Mouse (Mus musculus): ENCODE results near the gene Plk5. TPM values are rescaled to one million over a fixed set of nuclear protein-coding genes. Genes with fewer than 3 reads are reported as not detected.

Gene Plk5
- polyA plus RNA-seq, 1 experiment = 145 TPM

- no peak overlapping the region for H3K4me3 ChIP-seq (replicated peaks; ENCODE audit: insufficient read depth, low read depth, low read length)
- TF ChIP-seq POLR2A (IDR thresholded peaks at IDR 0.05; ENCODE audit: borderline replicate concordance, insufficient read depth, low read length) = no peak
- no peak for TF ChIP-seq CTCF (IDR thresholded peaks at IDR 0.05; ENCODE audit: borderline replicate concordance, insufficient read depth, low read depth, low read length)
- no peak for DNase-seq
These were observed 26.5 kb downstream of the Plk5 start for GRCm38 (mm10) chr10:80382641-80383365.

GRCm38 (mm10) chr10:80383431-80383830 lies 27.2 kb downstream of the Plk5 start:
- TF ChIP-seq CTCF (IDR thresholded peaks at IDR 0.05; ENCODE audit: borderline replicate concordance, insufficient read depth, low read depth, low read length) = peak; percentile 54
- TF ChIP-seq POLR2A (IDR thresholded peaks at IDR 0.05; ENCODE audit: borderline replicate concordance, insufficient read depth, low read length) = no peak
- DNase-seq = no peak
- H3K27ac ChIP-seq (ENCODE audit: insufficient read depth, low read length) = no peak overlapping the region
- no peak overlapping the region for H3K4me3 ChIP-seq (replicated peaks; ENCODE audit: insufficient read depth, low read depth, low read length)
- H3K4me1 ChIP-seq (ENCODE audit: control insufficient read depth, insufficient read depth, low read length) = peaks cover 24% of the 10 kb centered on the region
- H3K27me3 ChIP-seq (ENCODE audit: control insufficient read depth, insufficient read depth, low read length) = no peaks in the 10 kb centered on the region
- WGBS = 43% methylated on average over 4 of the region's 4 CpGs

More at GRCm38 (mm10) chr10:80382641-80383365, 26.5 kb downstream of the Plk5 start:
- Histone ChIP-seq H3K27ac (ENCODE audit: insufficient read depth, low read length) (no peak overlapping the region), H3K4me1 (ENCODE audit: control insufficient read depth, insufficient read depth, low read length) (peaks cover 19% of the 10 kb centered on the region), H3K27me3 (ENCODE audit: control insufficient read depth, insufficient read depth, low read length) (no peaks in the 10 kb centered on the region)
- WGBS = 71% methylated on average over 7 of the region's 7 CpGs

- WGBS = 80% methylated on average over 4 of the region's 4 CpGs
- Histone ChIP-seq H3K4me1 (ENCODE audit: control insufficient read depth, insufficient read depth, low read length) (peaks cover 24% of the 10 kb centered on the region), H3K4me3 (replicated peaks; ENCODE audit: insufficient read depth, low read depth, low read length) (no peak overlapping the region), H3K27ac (ENCODE audit: insufficient read depth, low read length) (no peak overlapping the region), H3K27me3 (ENCODE audit: control insufficient read depth, insufficient read depth, low read length) (no peaks in the 10 kb centered on the region)
- TF ChIP-seq CTCF (IDR thresholded peaks at IDR 0.05; ENCODE audit: borderline replicate concordance, insufficient read depth, low read depth, low read length) (no peak), POLR2A (IDR thresholded peaks at IDR 0.05; ENCODE audit: borderline replicate concordance, insufficient read depth, low read length) (no peak)
- DNase-seq = no peak
These were observed 27.9 kb downstream of the Plk5 start for GRCm38 (mm10) chr10:80384115-80384639.

- Histone ChIP-seq H3K27ac (ENCODE audit: insufficient read depth, low read length) (no peak overlapping the region), H3K4me3 (replicated peaks; ENCODE audit: insufficient read depth, low read depth, low read length) (peak overlapping the region; percentile 64), H3K27me3 (ENCODE audit: control insufficient read depth, insufficient read depth, low read length) (no peaks in the 10 kb centered on the region), H3K4me1 (ENCODE audit: control insufficient read depth, insufficient read depth, low read length) (peaks cover 24% of the 10 kb centered on the region)
- no peak for TF ChIP-seq CTCF (IDR thresholded peaks at IDR 0.05; ENCODE audit: borderline replicate concordance, insufficient read depth, low read depth, low read length)
- TF ChIP-seq POLR2A (IDR thresholded peaks at IDR 0.05; ENCODE audit: borderline replicate concordance, insufficient read depth, low read length) = no peak
- 35% methylated on average over 7 of the region's 7 CpGs for WGBS
- no peak for DNase-seq
These were observed 28.4 kb downstream of the Plk5 start for GRCm38 (mm10) chr10:80384709-80385108.

DNA sequence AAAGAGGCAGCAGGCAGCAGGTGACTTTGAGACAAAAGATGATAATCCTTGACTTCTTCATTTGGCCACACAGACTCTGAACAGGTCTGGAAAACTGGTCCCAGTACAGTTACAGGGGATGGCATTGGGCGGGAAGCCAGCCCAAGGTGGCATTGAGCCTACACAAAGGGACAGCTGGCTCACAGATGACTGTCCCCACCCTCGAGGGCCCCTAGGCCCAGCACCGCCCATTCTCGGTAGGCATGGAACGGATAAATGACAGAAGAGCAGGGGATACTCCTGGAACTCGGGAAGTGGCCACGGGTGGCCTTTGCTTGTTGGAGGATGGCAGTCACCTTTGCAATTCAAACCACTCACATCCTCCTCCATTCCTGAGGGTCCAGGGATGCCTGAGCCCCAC lies 29.1 kb downstream of the Plk5 start:
- Histone ChIP-seq H3K4me3 (replicated peaks; ENCODE audit: insufficient read depth, low read depth, low read length) (peak overlapping the region; percentile 64), H3K27me3 (ENCODE audit: control insufficient read depth, insufficient read depth, low read length) (no peaks in the 10 kb centered on the region), H3K27ac (ENCODE audit: insufficient read depth, low read length) (no peak overlapping the region), H3K4me1 (ENCODE audit: control insufficient read depth, insufficient read depth, low read length) (peaks cover 24% of the 10 kb centered on the region)
- no peak for TF ChIP-seq POLR2A (IDR thresholded peaks at IDR 0.05; ENCODE audit: borderline replicate concordance, insufficient read depth, low read length)
- no peak for TF ChIP-seq CTCF (IDR thresholded peaks at IDR 0.05; ENCODE audit: borderline replicate concordance, insufficient read depth, low read depth, low read length)
- DNase-seq = peak in 1 of 2 experiments; percentile 44
- WGBS = 9% methylated on average over 7 of the region's 7 CpGs

DNA sequence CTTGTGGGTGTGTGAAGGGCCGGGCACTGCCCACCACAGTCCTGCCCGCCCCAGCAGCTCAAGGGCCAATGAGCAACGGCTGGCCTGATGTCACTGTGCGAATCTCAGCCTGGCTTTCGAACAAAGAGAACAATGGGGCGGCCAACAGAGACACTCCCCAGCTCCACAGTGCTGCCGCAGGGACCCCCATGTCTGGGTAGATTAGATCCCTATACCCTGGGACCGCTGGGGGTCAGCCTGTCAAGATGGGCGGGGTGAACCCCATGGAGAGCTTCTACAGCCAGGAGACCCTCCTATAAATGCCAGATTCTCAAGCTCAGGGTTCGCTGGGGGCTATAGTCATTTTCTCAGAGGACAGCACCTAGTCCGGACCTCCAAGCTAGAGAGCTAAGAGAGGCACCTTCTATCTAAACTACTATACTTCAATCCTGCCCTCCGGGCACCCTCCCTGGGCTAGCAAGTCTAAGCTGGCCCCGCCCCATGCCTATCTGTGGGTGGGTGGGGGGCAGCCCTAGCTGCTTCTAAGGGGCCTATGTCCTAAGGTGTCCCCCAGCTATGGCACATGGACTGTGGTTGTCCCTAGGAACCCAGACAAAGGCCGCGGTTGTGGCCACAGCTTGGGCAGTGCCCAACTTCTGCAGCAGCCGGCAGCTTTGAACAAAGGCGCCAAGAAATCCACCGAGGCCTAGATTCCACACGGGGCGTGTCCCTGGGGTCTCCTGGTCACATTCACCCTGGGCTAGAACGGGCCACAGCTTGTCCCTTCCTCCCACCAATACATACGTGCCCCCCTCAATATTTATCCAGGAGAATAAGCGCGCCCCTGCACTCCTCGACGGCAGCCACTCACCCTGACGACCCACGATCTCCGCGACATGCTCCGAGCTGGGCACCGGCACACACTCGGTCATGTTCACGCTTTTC lies 29.8 kb downstream of the Plk5 start:
- peak in 1 of 2 experiments; percentile 38 for DNase-seq
- no peak overlapping the region for H3K27ac ChIP-seq (ENCODE audit: insufficient read depth, low read length)
- WGBS = 1% methylated on average over 34 of the region's 34 CpGs
- TF ChIP-seq POLR2A (IDR thresholded peaks at IDR 0.05; ENCODE audit: borderline replicate concordance, insufficient read depth, low read length) (no peak), CTCF (IDR thresholded peaks at IDR 0.05; ENCODE audit: borderline replicate concordance, insufficient read depth, low read depth, low read length) (no peak)
- peaks cover 24% of the 10 kb centered on the region for H3K4me1 ChIP-seq (ENCODE audit: control insufficient read depth, insufficient read depth, low read length)
- peak overlapping the region; percentile 64 for H3K4me3 ChIP-seq (replicated peaks; ENCODE audit: insufficient read depth, low read depth, low read length)
- H3K27me3 ChIP-seq (ENCODE audit: control insufficient read depth, insufficient read depth, low read length) = no peaks in the 10 kb centered on the region

GRCm38 (mm10) chr10:80386735-80387471 lies 30.6 kb downstream of the Plk5 start:
- Histone ChIP-seq H3K4me3 (replicated peaks; ENCODE audit: insufficient read depth, low read depth, low read length) (peak overlapping the region; percentile 64), H3K27ac (ENCODE audit: insufficient read depth, low read length) (peak overlapping the region; percentile 1; the same call in 1 of the 2 replicates), H3K27me3 (ENCODE audit: control insufficient read depth, insufficient read depth, low read length) (no peaks in the 10 kb centered on the region), H3K4me1 (ENCODE audit: control insufficient read depth, insufficient read depth, low read length) (peaks cover 24% of the 10 kb centered on the region)
- DNase-seq = peak in 1 of 2 experiments; percentile 48
- no peak for TF ChIP-seq CTCF (IDR thresholded peaks at IDR 0.05; ENCODE audit: borderline replicate concordance, insufficient read depth, low read depth, low read length)
- TF ChIP-seq POLR2A (IDR thresholded peaks at IDR 0.05; ENCODE audit: borderline replicate concordance, insufficient read depth, low read length) = no peak
- 4% methylated on average over 89 of the region's 94 CpGs for WGBS

Measured in cerebellum, adult 2 months (tissue).